Mouse (Mus musculus) intestine, embryonic 16.5 days (tissue): ENCODE measurements at regions not wholly inside any gene's neighbourhood (a gene's known extent, or its start where the extent isn't known, plus 50 kb on each side); places are given as distances from the start of the nearest gene placed in this dataset.
A peak's percentile ranks its signal among the peaks of the same experiment; 100 is the strongest.

Source experiments
- ATAC-seq: fragments of 200-750 bp; cut with Nextera tagmentation; 2 replicates; pipeline ENCODE4 v1.8.0; 2017; ENCODE audit warnings: moderate TSS enrichment, moderate library complexity
- H3K27ac ChIP-seq: fragments of 300-500 bp; sonication (generic); 2 replicates; pipeline ENCODE4 v1.5.1; 2014; ENCODE audit warnings: mild to moderate bottlenecking, low read length
- H3K27me3 ChIP-seq: fragments of 300-500 bp; sonication (generic); replicated peaks from 2 replicates; pipeline ENCODE4 v1.6.1; 2014; ENCODE audit warnings: low read length, control low read depth, mixed read lengths; ENCODE audit not compliant: control insufficient read depth, insufficient read depth
- H3K36me3 ChIP-seq: fragments of 300-500 bp; sonication (generic); 2 replicates; pipeline ENCODE4 v1.6.1; 2014; ENCODE audit warnings: low read length, control low read depth; ENCODE audit not compliant: control insufficient read depth, insufficient read depth
- H3K4me1 ChIP-seq: fragments of 300-500 bp; sonication (generic); 2 replicates; pipeline ENCODE4 v1.6.1; 2014; ENCODE audit warnings: low read length, control low read depth, mixed read lengths; ENCODE audit not compliant: control insufficient read depth, insufficient read depth
- H3K4me2 ChIP-seq: fragments of 300-500 bp; sonication (generic); 2 replicates; pipeline ENCODE4 v1.6.1; 2014; ENCODE audit warnings: low read depth, low read length, control low read depth
- H3K4me3 ChIP-seq: fragments of 300-500 bp; sonication (generic); 2 replicates; pipeline ENCODE4 v1.5.1; 2014; ENCODE audit warnings: mild to moderate bottlenecking, low read length
- H3K9ac ChIP-seq: fragments of 300-500 bp; sonication (generic); 2 replicates; pipeline ENCODE4 v1.6.1; 2014; ENCODE audit warnings: low read depth, low read length
- H3K9me3 ChIP-seq: fragments of 300-500 bp; sonication (generic); 2 replicates; pipeline ENCODE4 v1.6.1; 2016; ENCODE audit warnings: low read length, control low read depth; ENCODE audit not compliant: control insufficient read depth
- WGBS: fragments of 180-500 bp; shearing (Covaris S2); extraction: QIAGEN DNeasy Blood & Tissue Kit; methylation state at CpG from one replicate; pipeline ENCODE4 v1.1.7; 2014; 5-methylcytosine and 5-hydroxymethylcytosine counted together

GRCm38 (mm10) chr3:58129358-58129903, 281.6 kb upstream of the Pfn2 start:
- H3K27me3 ChIP-seq = no peaks in the 10 kb centered on the region
- no peak overlapping the region for H3K4me2 ChIP-seq
- no peak for ATAC-seq
- H3K27ac ChIP-seq = no peak overlapping the region
- H3K36me3 ChIP-seq = no peaks in the 10 kb centered on the region
- H3K4me1 ChIP-seq = peaks cover 6% of the 10 kb centered on the region; the same call in 1 of the 2 replicates
- H3K9me3 ChIP-seq = no peaks in the 10 kb centered on the region
- 35% methylated on average over 6 of the region's 6 CpGs for WGBS
- H3K4me3 ChIP-seq = no peak overlapping the region
- H3K9ac ChIP-seq = no peak overlapping the region

GRCm38 (mm10) chr3:58135607-58136365, 278.7 kb upstream of the Tsc22d2 start:
- no peaks in the 10 kb centered on the region for H3K27me3 ChIP-seq
- H3K4me2 ChIP-seq = no peak overlapping the region
- H3K4me3 ChIP-seq = no peak overlapping the region
- WGBS = 50% methylated on average over 10 of the region's 10 CpGs
- H3K9ac ChIP-seq = no peak overlapping the region
- H3K27ac ChIP-seq = no peak overlapping the region
- ATAC-seq = no peak
- H3K36me3 ChIP-seq = no peaks in the 10 kb centered on the region
- no peaks in the 10 kb centered on the region for H3K4me1 ChIP-seq
- no peaks in the 10 kb centered on the region for H3K9me3 ChIP-seq

- Histone ChIP-seq H3K27ac (peak overlapping the region; percentile 68), H3K9me3 (no peaks in the 10 kb centered on the region), H3K4me2 (peak overlapping the region; percentile 32; the same call in 1 of the 2 replicates), H3K4me1 (no peaks in the 10 kb centered on the region), H3K27me3 (no peaks in the 10 kb centered on the region), H3K9ac (no peak overlapping the region), H3K4me3 (no peak overlapping the region), H3K36me3 (no peaks in the 10 kb centered on the region)
- peak; percentile 89 for ATAC-seq
- 50% methylated on average over 8 of the region's 8 CpGs for WGBS
Observed at GRCm38 (mm10) chr3:58138726-58139585, 275.6 kb upstream of the Tsc22d2 start.

GRCm38 (mm10) chr3:58146108-58146507, 268.4 kb upstream of the Tsc22d2 start:
- H3K4me1 ChIP-seq = no peaks in the 10 kb centered on the region
- WGBS = 32% methylated on average over 3 of the region's 3 CpGs
- H3K4me2 ChIP-seq = no peak overlapping the region
- no peaks in the 10 kb centered on the region for H3K27me3 ChIP-seq
- ATAC-seq = no peak
- H3K4me3 ChIP-seq = no peak overlapping the region
- H3K27ac ChIP-seq = no peak overlapping the region
- no peak overlapping the region for H3K9ac ChIP-seq
- no peaks in the 10 kb centered on the region for H3K9me3 ChIP-seq
- no peaks in the 10 kb centered on the region for H3K36me3 ChIP-seq

- Histone ChIP-seq H3K27me3 (no peaks in the 10 kb centered on the region), H3K4me1 (no peaks in the 10 kb centered on the region), H3K4me2 (no peak overlapping the region; the same call in 1 of the 2 replicates), H3K4me3 (no peak overlapping the region), H3K27ac (no peak overlapping the region), H3K9ac (no peak overlapping the region), H3K36me3 (no peaks in the 10 kb centered on the region), H3K9me3 (no peaks in the 10 kb centered on the region)
- peak; percentile 75 for ATAC-seq
- 20% methylated on average over 1 of the region's 1 CpGs for WGBS
Observed at GRCm38 (mm10) chr3:58146762-58147161, 267.8 kb upstream of the Tsc22d2 start.

- 0 out of 2 replicates have a peak, but pooled peaks cover 3% of the 10 kb centered on the region for H3K9me3 ChIP-seq
- H3K9ac ChIP-seq = no peak overlapping the region
- no peaks in the 10 kb centered on the region for H3K27me3 ChIP-seq
- ATAC-seq = peak; percentile 71
- no peak overlapping the region for H3K27ac ChIP-seq
- no peak overlapping the region for H3K4me2 ChIP-seq
- no peak overlapping the region for H3K4me3 ChIP-seq
- H3K4me1 ChIP-seq = no peaks in the 10 kb centered on the region
- WGBS = 45% methylated on average over 3 of the region's 3 CpGs
- H3K36me3 ChIP-seq = no peaks in the 10 kb centered on the region
Observed at GRCm38 (mm10) chr3:58153141-58153540, 261.4 kb upstream of the Tsc22d2 start.

- ATAC-seq = no peak
- H3K4me2 ChIP-seq = no peak overlapping the region
- no peak overlapping the region for H3K27ac ChIP-seq
- H3K9ac ChIP-seq = no peak overlapping the region
- 0 out of 2 replicates have a peak, but pooled peaks cover 3% of the 10 kb centered on the region for H3K9me3 ChIP-seq
- no peaks in the 10 kb centered on the region for H3K27me3 ChIP-seq
- no peak overlapping the region for H3K4me3 ChIP-seq
- 81% methylated on average over 21 of the region's 21 CpGs for WGBS
- H3K36me3 ChIP-seq = no peaks in the 10 kb centered on the region
- no peaks in the 10 kb centered on the region for H3K4me1 ChIP-seq
Observed at GRCm38 (mm10) chr3:58153874-58154756, 260.4 kb upstream of the Tsc22d2 start.

GRCm38 (mm10) chr3:58159384-58159783, 255.1 kb upstream of the Tsc22d2 start:
- Histone ChIP-seq H3K27ac (no peak overlapping the region), H3K4me2 (no peak overlapping the region), H3K4me3 (no peak overlapping the region), H3K36me3 (no peaks in the 10 kb centered on the region), H3K9me3 (0 out of 2 replicates have a peak, but pooled peaks cover 3% of the 10 kb centered on the region), H3K27me3 (no peaks in the 10 kb centered on the region), H3K9ac (no peak overlapping the region), H3K4me1 (peaks cover 8% of the 10 kb centered on the region; the same call in 1 of the 2 replicates)
- ATAC-seq = no peak
- WGBS = 53% methylated on average over 3 of the region's 3 CpGs
